Mouse (Mus musculus) G1E (cell line): ENCODE measurements around the gene Ezh2.

Source experiments
- CTCF ChIP-seq: IDR thresholded peaks from 2 replicates; pipeline ENCODE4 v1.5.1; 2012; ENCODE audit warnings: low read depth, low read length, inconsistent platforms, mixed read lengths
- GATA1 ChIP-seq: IDR thresholded peaks from 2 replicates; pipeline ENCODE4 v1.6.1; 2012; ENCODE audit warnings: borderline replicate concordance, low read length, inconsistent platforms, mixed read lengths
- GATA2 ChIP-seq: IDR thresholded peaks from 2 replicates; pipeline ENCODE4 v1.6.1; 2012; ENCODE audit warnings: low read depth, low read length, inconsistent platforms, borderline replicate concordance

GRCm38 (mm10) chr6:47627978-47628377, 32.8 kb upstream of the Ezh2 start:
- TF ChIP-seq GATA2 (no peak), CTCF (no peak), GATA1 (no peak)
